Mouse (Mus musculus) cortical plate, adult 2 months (tissue): Measurements from ENCODE around the gene Pcp4l1. TPM values are rescaled to one million over a fixed set of nuclear protein-coding genes. Genes with fewer than 3 reads are reported as not detected.
A peak's percentile ranks its signal among the peaks of the same experiment; 100 is the strongest.
"Not testable (repeated sequence)": the region's sequence is repeated elsewhere in the genome, so short reads cannot be mapped to it uniquely, and the experiment has no call there.

Experiments used
- H3K27ac ChIP-seq: fragments of 200-500 bp; 2 replicates; pipeline ENCODE4 v1.5.1; 2012; ENCODE audit warnings: low read length, control low read depth, inconsistent platforms; ENCODE audit not compliant: insufficient read depth
- H3K4me1 ChIP-seq: fragments of 200-500 bp; 2 replicates; pipeline ENCODE4 v1.6.1; 2011; ENCODE audit warnings: low read length; ENCODE audit not compliant: control insufficient read depth, insufficient read depth
- H3K4me3 ChIP-seq: fragments of 200-500 bp; 2 replicates; pipeline ENCODE4 v1.5.1; 2011; ENCODE audit warnings: mild to moderate bottlenecking, low read length, control low read depth; ENCODE audit not compliant: insufficient read depth
- CTCF ChIP-seq: fragments of 200-500 bp; IDR thresholded peaks from 2 replicates; pipeline ENCODE4 v1.5.1; 2011; ENCODE audit warnings: mild to moderate bottlenecking, control low read depth, low read length; ENCODE audit not compliant: insufficient read depth; ENCODE audit errors: extremely low read depth
- POLR2A ChIP-seq: fragments of 200-500 bp; IDR thresholded peaks from 2 replicates; pipeline ENCODE4 v1.6.1; 2011; ENCODE audit warnings: mild to moderate bottlenecking, low read length, control low read depth; ENCODE audit not compliant: insufficient read depth; ENCODE audit errors: extremely low read depth
- polyA plus RNA-seq: library from polyadenylated mRNA; depleted of rRNA; stranded (reverse); fragments of >200 nt; gene quantifications from 2 replicates; pipeline ENCODE4 v1.2.3, GENCODE M21; 2012; rRNA removed

Gene Pcp4l1
- polyA plus RNA-seq, 1 experiment = 168 TPM

GRCm38 (mm10) chr1:171150838-171151391 lies 45.2 kb downstream of the Pcp4l1 start:
- TF ChIP-seq CTCF (no peak), POLR2A (no peak)
- H3K4me1 ChIP-seq = no peaks in the 10 kb centered on the region; the same call in 1 of the 2 replicates
- H3K27ac ChIP-seq = peak overlapping the region; percentile 20
- H3K4me3 ChIP-seq = peak overlapping the region; percentile 66

DNA sequence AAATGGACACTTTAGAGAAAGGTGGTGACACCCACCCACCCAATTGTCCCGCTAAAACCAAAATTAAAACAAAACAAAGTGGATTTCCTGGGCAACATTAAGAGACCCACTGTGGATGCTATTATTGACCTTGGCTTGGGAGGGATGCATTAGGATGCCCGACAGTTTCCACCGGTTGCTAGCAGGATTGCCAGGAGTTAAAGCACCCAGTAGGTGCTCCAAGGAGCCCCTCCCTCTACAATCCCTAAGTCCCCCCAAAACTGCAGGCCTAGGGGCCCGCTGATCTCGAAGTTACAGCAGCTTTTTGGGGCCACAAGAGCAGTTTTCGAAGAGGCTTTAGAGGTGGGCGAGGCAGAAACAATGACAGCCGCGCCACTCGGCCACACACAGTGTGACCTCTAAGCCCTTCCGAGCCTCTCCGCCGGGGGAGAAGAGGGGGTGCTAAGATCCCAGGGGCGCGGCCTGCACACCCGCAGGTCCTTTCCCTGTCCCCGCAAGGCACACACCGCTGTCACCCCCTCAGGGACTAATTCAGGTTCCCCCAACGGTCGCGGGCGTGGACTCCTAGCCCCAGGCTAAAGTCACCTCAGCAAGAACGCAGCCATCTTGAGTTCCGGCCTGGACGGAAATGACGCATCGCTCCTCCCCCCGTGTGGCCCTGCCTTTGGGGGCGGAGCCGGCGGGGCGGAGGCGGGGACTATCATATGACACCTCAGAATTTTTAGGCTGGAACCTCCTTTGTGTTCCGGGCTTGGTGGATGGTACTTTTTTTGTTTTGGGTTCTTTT lies 45.9 kb downstream of the Pcp4l1 start, which contains the start of the genes Sdhc and Mpz:
Sdhc (minus strand) TSS at position 630 of the 787 bp plus-strand sequence.
Mpz (plus strand) TSS at position 738 of the 787 bp plus-strand sequence.
- Histone ChIP-seq H3K4me3 (peak within 1 kb of the TSS; percentile 66), H3K4me1 (no peaks in the 10 kb centered on the region; the same call in 1 of the 2 replicates), H3K27ac (peak within 1 kb of the TSS; percentile 92)
- TF ChIP-seq POLR2A (peak; percentile 97), CTCF (no peak)

DNA sequence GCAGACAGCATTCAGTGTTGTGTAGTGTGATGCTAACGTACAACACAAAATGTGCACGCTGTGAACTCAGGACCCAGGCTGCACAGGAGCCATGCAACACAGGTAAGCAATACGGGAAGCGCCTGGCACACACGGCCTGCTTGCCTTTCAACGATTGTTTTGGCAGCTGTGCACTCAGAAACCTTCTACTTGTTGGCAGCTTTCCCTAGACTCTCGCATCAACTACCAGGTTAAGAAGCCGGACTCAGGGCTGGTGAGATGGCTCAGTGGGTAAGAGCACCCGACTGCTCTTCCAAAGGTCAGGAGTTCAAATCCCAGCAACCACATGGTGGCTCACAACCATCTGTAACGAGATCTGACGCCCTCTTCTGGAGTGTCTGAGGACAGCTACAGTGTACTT lies 53.1 kb downstream of the Pcp4l1 start:
- not testable (repeated sequence) for H3K4me1 ChIP-seq, H3K27ac ChIP-seq, H3K4me3 ChIP-seq

DNA sequence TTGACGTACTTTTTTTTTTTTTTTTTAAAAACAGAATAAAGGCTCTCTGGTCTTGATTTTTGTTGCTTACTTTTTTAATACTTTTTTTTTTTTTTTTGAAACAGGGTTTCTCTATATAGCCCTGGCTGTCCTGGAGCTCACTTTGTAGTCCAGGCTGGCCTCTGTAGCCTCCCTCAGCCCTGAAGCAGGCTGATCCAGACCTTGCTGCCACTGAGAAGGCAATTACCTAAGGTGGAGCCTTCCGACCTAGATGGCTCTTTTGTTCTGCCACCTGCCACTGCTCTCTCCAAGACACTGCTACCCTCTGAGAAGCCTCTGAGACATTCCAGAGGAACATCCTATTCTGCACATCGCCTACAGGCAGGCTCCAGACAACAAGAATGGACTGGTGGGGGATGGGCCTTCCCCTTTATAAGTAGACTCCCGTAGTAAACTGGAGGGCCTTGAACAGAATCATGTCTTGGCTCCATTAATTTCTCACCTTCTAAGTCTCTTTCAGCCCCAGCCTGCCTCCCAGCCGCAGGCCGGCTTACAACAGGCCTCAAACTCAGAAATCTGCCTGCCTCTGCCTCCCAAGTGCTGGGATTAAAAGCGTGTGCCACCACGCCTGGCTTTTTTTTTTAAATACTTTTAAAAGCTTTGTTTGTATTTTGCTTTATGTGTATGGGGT lies 58.4 kb downstream of the Pcp4l1 start:
- H3K4me1 ChIP-seq, H3K4me3 ChIP-seq, H3K27ac ChIP-seq: not testable (repeated sequence)

- no peak for TF ChIP-seq POLR2A
- H3K4me1 ChIP-seq = no peaks in the 10 kb centered on the region
- H3K27ac ChIP-seq = no peak overlapping the region
- H3K4me3 ChIP-seq = no peak overlapping the region
These were observed 60.5 kb downstream of the Pcp4l1 start for GRCm38 (mm10) chr1:171135600-171135999.

- Histone ChIP-seq H3K27ac (no peak overlapping the region), H3K4me3 (no peak overlapping the region), H3K4me1 (no peaks in the 10 kb centered on the region)
- TF ChIP-seq CTCF (no peak), POLR2A (no peak)
These were observed 65.1 kb downstream of the Pcp4l1 start for GRCm38 (mm10) chr1:171130971-171131370.

- Histone ChIP-seq H3K27ac (0 out of 2 replicates have a peak overlapping the region, but pooled peaks have one; percentile 40), H3K4me3 (no peak overlapping the region), H3K4me1 (no peaks in the 10 kb centered on the region)
- peak; percentile 34; the same call in 1 of the 2 replicates for TF ChIP-seq CTCF
- no peak for TF ChIP-seq POLR2A
These were observed 66.8 kb downstream of the Pcp4l1 start for GRCm38 (mm10) chr1:171129251-171129650.

- no peaks in the 10 kb centered on the region for H3K4me1 ChIP-seq
- TF ChIP-seq POLR2A (no peak), CTCF (no peak)
- no peak overlapping the region for H3K4me3 ChIP-seq
- no peak overlapping the region for H3K27ac ChIP-seq
These were observed 71.7 kb downstream of the Pcp4l1 start for GRCm38 (mm10) chr1:171124398-171124797.

Other genes starting within 250 kb of the Pcp4l1 start
- 6.1 and 6.4 TPM in 2 replicates for gene Fcgr2b, start 219.7 kb downstream of the Pcp4l1 start, polyA plus RNA-seq
- 0.31 and 0.57 TPM in 2 replicates for gene Fcgr4, start 177.3 kb downstream of the Pcp4l1 start, polyA plus RNA-seq
- 20.6 and 21.1 TPM in 2 replicates for gene Fcgr3, start 131.3 kb downstream of the Pcp4l1 start, polyA plus RNA-seq
- 2.7 and 4.5 TPM in 2 replicates for gene Cfap126, start 82.3 kb downstream of the Pcp4l1 start, polyA plus RNA-seq
- 219 and 242 TPM in 2 replicates for gene Sdhc, start 45.7 kb downstream of the Pcp4l1 start, polyA plus RNA-seq
- 0.13 and 0.19 TPM in 2 replicates for gene Mpz, start 45.6 kb downstream of the Pcp4l1 start, polyA plus RNA-seq
- 0.11 and 0.15 TPM in 2 replicates for gene Nr1i3, start 17.7 kb upstream of the Pcp4l1 start, polyA plus RNA-seq
- 82.2 and 94.6 TPM in 2 replicates for gene Tomm40l, start 26.2 kb upstream of the Pcp4l1 start, polyA plus RNA-seq
- gene Apoa2, start 28.8 kb upstream of the Pcp4l1 start, polyA plus RNA-seq = 2.8 and 3.0 TPM in 2 replicates
- 35.9 and 40.7 TPM in 2 replicates for gene Fcer1g, start 38.1 kb upstream of the Pcp4l1 start, polyA plus RNA-seq
- 14.4 and 20.1 TPM in 2 replicates for gene Adamts4, start 54.2 kb upstream of the Pcp4l1 start, polyA plus RNA-seq
- gene Ndufs2, start 55.1 kb upstream of the Pcp4l1 start, polyA plus RNA-seq = 202 and 215 TPM in 2 replicates
- gene B4galt3, start 74.1 kb upstream of the Pcp4l1 start, polyA plus RNA-seq = 73.7 and 74.1 TPM in 2 replicates
- gene Ppox, start 84.9 kb upstream of the Pcp4l1 start, polyA plus RNA-seq = 72.1 and 76.9 TPM in 2 replicates
- gene Usp21, start 91.7 kb upstream of the Pcp4l1 start, polyA plus RNA-seq = 70.2 TPM in 2 replicates
- 93.9 and 98.8 TPM in 2 replicates for gene Ufc1, start 98.8 kb upstream of the Pcp4l1 start, polyA plus RNA-seq
- gene Dedd, start 132.9 kb upstream of the Pcp4l1 start, polyA plus RNA-seq = 45.0 and 50.2 TPM in 2 replicates
- gene Nit1, start 149.4 kb upstream of the Pcp4l1 start, polyA plus RNA-seq = 71.3 and 77.3 TPM in 2 replicates
- 138 and 141 TPM in 2 replicates for gene Pfdn2, start 149.4 kb upstream of the Pcp4l1 start, polyA plus RNA-seq
- gene Klhdc9, start 164.5 kb upstream of the Pcp4l1 start, polyA plus RNA-seq = 8.8 and 10.4 TPM in 2 replicates
- 3.2 and 3.8 TPM in 2 replicates for gene Nectin4, start 173.8 kb upstream of the Pcp4l1 start, polyA plus RNA-seq
- gene Arhgap30, start 192.7 kb upstream of the Pcp4l1 start, polyA plus RNA-seq = 1.6 and 2.1 TPM in 2 replicates
- gene Usf1, start 215.0 kb upstream of the Pcp4l1 start, polyA plus RNA-seq = 99.2 and 102 TPM in 2 replicates
- 2.1 TPM in 2 replicates for gene Tstd1, start 222.6 kb upstream of the Pcp4l1 start, polyA plus RNA-seq
- gene F11r, start 241.3 kb upstream of the Pcp4l1 start, polyA plus RNA-seq = 8.0 and 9.0 TPM in 2 replicates